Mouse (Mus musculus): ENCODE measurements around the gene Kbtbd12.

- TF ChIP-seq CTCF (IDR thresholded peaks at IDR 0.05; ENCODE audit: low read depth, low read length) (no peak), POLR2A (IDR thresholded peaks at IDR 0.05; ENCODE audit: extremely low read depth, insufficient read depth, low read length) (no peak)
Observed at GRCm38 (mm10) chr6:88606417-88606816, 31.3 kb downstream of the Kbtbd12 start.

Data from liver, adult 2 months (tissue).